Mouse (Mus musculus): Measurements from ENCODE around the gene Vav3.

Gene Vav3

GRCm38 (mm10) chr3:109499861-109500456, 159.5 kb downstream of the Vav3 start:
- DNase-seq (ENCODE audit: low spot score in 2 of 2): no peak

- no peak for DNase-seq (ENCODE audit: low spot score in 2 of 2)
Observed at GRCm38 (mm10) chr3:109509784-109510183, 169.3 kb downstream of the Vav3 start.

GRCm38 (mm10) chr3:109511849-109512248, 171.4 kb downstream of the Vav3 start:
- DNase-seq (ENCODE audit: low spot score in 2 of 2): no peak

- DNase-seq (ENCODE audit: low spot score in 2 of 2): no peak
Observed at GRCm38 (mm10) chr3:109515479-109515878, 175.0 kb downstream of the Vav3 start.

GRCm38 (mm10) chr3:109516372-109516771, 175.9 kb downstream of the Vav3 start:
- no peak for DNase-seq (ENCODE audit: low spot score in 2 of 2)

GRCm38 (mm10) chr3:109522115-109522514, 181.7 kb downstream of the Vav3 start:
- DNase-seq (ENCODE audit: low spot score in 2 of 2): no peak

GRCm38 (mm10) chr3:109525825-109526224, 185.4 kb downstream of the Vav3 start:
- no peak for DNase-seq (ENCODE audit: low spot score in 2 of 2)

GRCm38 (mm10) chr3:109526246-109526645, 185.8 kb downstream of the Vav3 start:
- peak; percentile 87 for DNase-seq (ENCODE audit: low spot score in 2 of 2)

GRCm38 (mm10) chr3:109526651-109527050, 186.2 kb downstream of the Vav3 start:
- DNase-seq (ENCODE audit: low spot score in 2 of 2): no peak

- no peak for DNase-seq (ENCODE audit: low spot score in 2 of 2)
Observed at GRCm38 (mm10) chr3:109528688-109529087, 188.2 kb downstream of the Vav3 start.

GRCm38 (mm10) chr3:109537686-109538085, 197.2 kb downstream of the Vav3 start:
- no peak for DNase-seq (ENCODE audit: low spot score in 2 of 2)

GRCm38 (mm10) chr3:109540009-109540408, 199.6 kb downstream of the Vav3 start:
- DNase-seq (ENCODE audit: low spot score in 2 of 2): no peak

- DNase-seq (ENCODE audit: low spot score in 2 of 2): no peak
Observed at GRCm38 (mm10) chr3:109544476-109545221, 204.2 kb downstream of the Vav3 start.

GRCm38 (mm10) chr3:109557329-109557728, 216.9 kb downstream of the Vav3 start:
- no peak for DNase-seq (ENCODE audit: low spot score in 2 of 2)

- peak in 1 of 2 experiments; percentile 15 for DNase-seq (ENCODE audit: low spot score in 2 of 2)
Observed at GRCm38 (mm10) chr3:109561295-109561694, 220.8 kb downstream of the Vav3 start.

- DNase-seq (ENCODE audit: low spot score in 2 of 2): no peak
Observed at GRCm38 (mm10) chr3:109561776-109562175, 221.3 kb downstream of the Vav3 start.

- DNase-seq (ENCODE audit: low spot score in 2 of 2): no peak
Observed at GRCm38 (mm10) chr3:109562268-109562667, 221.8 kb downstream of the Vav3 start.

GRCm38 (mm10) chr3:109564443-109564842, 224.0 kb downstream of the Vav3 start:
- no peak for DNase-seq (ENCODE audit: low spot score in 2 of 2)

GRCm38 (mm10) chr3:109568542-109569265, 228.3 kb downstream of the Vav3 start:
- DNase-seq (ENCODE audit: low spot score in 2 of 2): no peak

- no peak for DNase-seq (ENCODE audit: low spot score in 2 of 2)
Observed at GRCm38 (mm10) chr3:109571483-109571882, 231.0 kb downstream of the Vav3 start.

GRCm38 (mm10) chr3:109572871-109573270, 232.4 kb downstream of the Vav3 start:
- DNase-seq (ENCODE audit: low spot score in 2 of 2): no peak

- DNase-seq (ENCODE audit: low spot score in 2 of 2): no peak
Observed at GRCm38 (mm10) chr3:109573549-109574146, 233.2 kb downstream of the Vav3 start.
